ENCODE assay signal across 26 mouse cellular contexts in the genomic region with DNA sequence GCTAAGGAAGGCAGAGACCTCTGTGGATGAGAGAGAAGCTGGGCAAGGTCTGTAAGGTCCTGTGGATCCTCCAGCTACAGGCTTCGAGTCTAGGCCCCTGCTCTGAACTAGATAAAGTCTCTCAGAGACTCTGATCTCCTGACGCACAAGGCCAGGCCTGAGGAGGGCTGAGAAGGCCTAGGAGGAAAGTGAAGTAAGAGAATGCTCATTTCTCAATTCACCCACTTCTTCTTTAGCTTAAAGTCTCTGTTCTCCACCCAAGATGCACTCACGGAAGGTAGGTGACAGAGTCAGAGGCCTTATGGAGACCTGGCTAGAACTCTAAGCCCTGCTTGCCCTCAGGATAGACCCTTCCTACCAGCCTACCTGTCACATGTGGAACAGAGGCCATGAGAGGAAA. TPM values are rescaled to one million over a fixed set of nuclear protein-coding genes. Genes with fewer than 3 reads are reported as not detected.
DNase-seq lines count a peak whose midpoint lies in the region; ATAC-seq and TF ChIP-seq lines count a peak whose summit lies in the region.
"Had no signal": no experiment of that assay in that cellular context is flagged by ENCODE, and none has a peak within 500 bp of the region (broad histone marks: within the 10 kb centered on the region; RNA-seq: fewer than 3 reads in every experiment).

A gene (minus strand): TSS at position 149 of the 400 bp plus-strand sequence.

- TF ChIP-seq EP300 in liver, postnatal 0 days (IDR thresholded peaks at IDR 0.05; ENCODE audit: low read depth), result no peak

- H3K36me3 ChIP-seq in embryonic facial prominence, embryonic 13.5 days, result no peaks in the 10 kb centered on the region
- H3K36me3 ChIP-seq in embryonic facial prominence, embryonic 10.5 days (replicated peaks), result no peaks in the 10 kb centered on the region
- no peaks in the 10 kb centered on the region for H3K36me3 ChIP-seq in liver, postnatal 0 days (replicated peaks; ENCODE audit: insufficient read depth, low read length)
- H3K36me3 ChIP-seq in liver, embryonic 12.5 days, result no peaks in the 10 kb centered on the region
- H3K36me3 ChIP-seq: forebrain, embryonic 12.5 days; G1E; heart, embryonic 12.5 days; hindbrain, embryonic 10.5 days had no signal

- peak within 1 kb of the TSS; percentile 46; the same call in 1 of the 2 replicates for H3K9ac ChIP-seq in embryonic facial prominence, embryonic 13.5 days
- H3K9ac ChIP-seq in liver, postnatal 0 days (replicated peaks), result 0 out of 2 replicates have a peak within 1 kb of the TSS, but pooled peaks have one; percentile 26
- no peak within 1 kb of the TSS for H3K9ac ChIP-seq in liver, embryonic 12.5 days
- H3K9ac ChIP-seq: forebrain, embryonic 12.5 days; heart, embryonic 12.5 days; hindbrain, embryonic 14.5 days had no signal

- TF ChIP-seq CTCF in liver, postnatal 0 days (IDR thresholded peaks at IDR 0.05; ENCODE audit: low read depth), result no peak

- H3K4me1 ChIP-seq in embryonic facial prominence, embryonic 13.5 days, result no peaks in the 10 kb centered on the region
- no peaks in the 10 kb centered on the region for H3K4me1 ChIP-seq in embryonic facial prominence, embryonic 10.5 days
- no peaks in the 10 kb centered on the region for H3K4me1 ChIP-seq in liver, postnatal 0 days (ENCODE audit: insufficient read depth)
- no peaks in the 10 kb centered on the region for H3K4me1 ChIP-seq in liver, embryonic 12.5 days
- H3K4me1 ChIP-seq: forebrain, embryonic 12.5 days; heart, embryonic 12.5 days; hindbrain, embryonic 10.5 days had no signal

- H3K4me3 ChIP-seq in embryonic facial prominence, embryonic 13.5 days, result no peak within 1 kb of the TSS
- no peak within 1 kb of the TSS for H3K4me3 ChIP-seq in embryonic facial prominence, embryonic 10.5 days
- no peak within 1 kb of the TSS for H3K4me3 ChIP-seq in liver, postnatal 0 days (ENCODE audit: low read depth, low read length)
- H3K4me3 ChIP-seq in liver, embryonic 12.5 days, result no peak within 1 kb of the TSS
- H3K4me3 ChIP-seq: forebrain, embryonic 12.5 days; heart, embryonic 12.5 days; hindbrain, embryonic 10.5 days had no signal

- no peaks in the 10 kb centered on the region for H3K27me3 ChIP-seq in embryonic facial prominence, embryonic 13.5 days
- H3K27me3 ChIP-seq in embryonic facial prominence, embryonic 10.5 days (replicated peaks; ENCODE audit: low read depth, poor library complexity, severe bottlenecking), result no peaks in the 10 kb centered on the region
- no peaks in the 10 kb centered on the region for H3K27me3 ChIP-seq in liver, postnatal 0 days (ENCODE audit: insufficient read depth, low read length)
- no peaks in the 10 kb centered on the region for H3K27me3 ChIP-seq in liver, embryonic 12.5 days (replicated peaks)
- H3K27me3 ChIP-seq: forebrain, embryonic 12.5 days had no signal

- no peak for ATAC-seq in embryonic facial prominence, embryonic 13.5 days (ENCODE audit: insufficient number of reproducible peaks, insufficient read depth, low FRiP score, low TSS enrichment, low read depth)
- ATAC-seq in liver, postnatal 0 days, result no peak
- ATAC-seq in liver, embryonic 12.5 days, result no peak
- ATAC-seq in megakaryocyte, adult 5-6 weeks (ENCODE audit: poor library complexity, severe bottlenecking), result peak; percentile 86
- peak; percentile 53 for ATAC-seq in neutrophil, adult 5-6 weeks (ENCODE audit: extremely low read depth, insufficient number of reproducible peaks, low FRiP score, poor library complexity, severe bottlenecking)
- ATAC-seq: CD4-positive, CD25-positive, alpha-beta regulatory T cell, adult 4 months; forebrain, embryonic 16.5 days had no signal

- no peak for DNase-seq in embryonic facial prominence, embryonic 10.5 days (ENCODE audit: low spot score)
- no peak for DNase-seq in liver, postnatal 0 days
- DNase-seq in layer of hippocampus, adult 9-11 months, result no peak
- DNase-seq: adrenal gland, adult 8-10 months; B cell, adult 2 months; cerebellum, adult 11-12 months; cerebellum, adult 9-11 months; cerebellum, postnatal 36 days; gastrocnemius, postnatal 14 days had no signal

- no peaks in the 10 kb centered on the region for H3K9me3 ChIP-seq in embryonic facial prominence, embryonic 13.5 days
- no peaks in the 10 kb centered on the region; the same call in 1 of the 2 replicates for H3K9me3 ChIP-seq in embryonic facial prominence, embryonic 10.5 days
- no peaks in the 10 kb centered on the region for H3K9me3 ChIP-seq in liver, postnatal 0 days (ENCODE audit: low read length)
- H3K9me3 ChIP-seq in liver, embryonic 12.5 days (replicated peaks), result no peaks in the 10 kb centered on the region
- H3K9me3 ChIP-seq: forebrain, embryonic 12.5 days; G1E had no signal

- 75% methylated on average over 3 of the region's 3 CpGs for WGBS in embryonic facial prominence, embryonic 13.5 days
- WGBS in embryonic facial prominence, embryonic 10.5 days, result 82% methylated on average over 3 of the region's 3 CpGs
- 56% methylated on average over 3 of the region's 3 CpGs for WGBS in liver, postnatal 0 days (ENCODE audit: insufficient replicate concordance)
- whole genome bisulfite sequencing in liver, embryonic 12.5 days (ENCODE audit: insufficient replicate concordance), result 44% methylated on average over 3 of the region's 3 CpGs

- H3K4me2 ChIP-seq in embryonic facial prominence, embryonic 13.5 days, result no peak within 1 kb of the TSS
- peak within 1 kb of the TSS; percentile 30; the same call in 1 of the 2 replicates for H3K4me2 ChIP-seq in liver, postnatal 0 days (ENCODE audit: low read depth, low read length)
- H3K4me2 ChIP-seq in liver, embryonic 12.5 days, result no peak within 1 kb of the TSS
- H3K4me2 ChIP-seq: forebrain, embryonic 12.5 days; heart, embryonic 12.5 days; hindbrain, embryonic 14.5 days had no signal

- no peak within 1 kb of the TSS for H3K27ac ChIP-seq in embryonic facial prominence, embryonic 13.5 days
- H3K27ac ChIP-seq in embryonic facial prominence, embryonic 10.5 days (replicated peaks), result no peak within 1 kb of the TSS
- peak within 1 kb of the TSS; percentile 49 for H3K27ac ChIP-seq in liver, postnatal 0 days (ENCODE audit: low read depth)
- H3K27ac ChIP-seq in liver, embryonic 12.5 days, result no peak within 1 kb of the TSS
- H3K27ac ChIP-seq: forebrain, embryonic 12.5 days; hindbrain, embryonic 10.5 days; hindbrain, embryonic 14.5 days had no signal

RNA-seq across cellular contexts. Expression of the gene that starts here (rescaled TPM):
- not detected in 2 replicates for polyA plus RNA-seq in embryonic facial prominence, embryonic 13.5 days (2015; fragmentation: Nextera tagmentation; extraction: Ambion mirVana)
- not detected in 2 replicates for polyA plus RNA-seq in embryonic facial prominence, embryonic 10.5 days (2016; fragmentation: Nextera tagmentation; extraction: Ambion mirVana)
- polyA plus RNA-seq in liver, postnatal 0 days (2015; fragmentation: Nextera tagmentation; extraction: Ambion mirVana), result 1.1 and 1.4 TPM in 2 replicates
- 0.11 TPM in 1 of 2 replicates, not detected in the other for polyA plus RNA-seq in liver, embryonic 12.5 days (2016; fragmentation: Nextera tagmentation; extraction: Ambion mirVana)
- 9.9 and 12.1 TPM in 2 replicates for total RNA-seq in megakaryocyte, adult 5-6 weeks (2015)
- total RNA-seq in megakaryocyte, adult 5-6 weeks (2017), result 19.1 and 19.9 TPM in 2 replicates
- total RNA-seq in neutrophil, adult 5-6 weeks (2017), result 31.7 and 33.5 TPM in 2 replicates
- total RNA-seq: gastrocnemius, adult 18-20 months; heart, adult 8-10 months; heart, postnatal 25 days had no signal
- polyA plus RNA-seq: CD4-positive, CD25-positive, alpha-beta regulatory T cell, adult 4 months; embryonic facial prominence, embryonic 11.5 days; forebrain, embryonic 12.5 days; forebrain, embryonic 16.5 days; G1E; gonadal fat pad, adult 2 months; heart, embryonic 12.5 days; heart, embryonic 16.5 days; hindbrain, embryonic 10.5 days; hindbrain, embryonic 14.5 days had no signal

Comparison
In these comparisons a context has a peak if more than half of its experiments do, and no peak if none do; other contexts are left out.
1. ATAC-seq: peak in megakaryocyte, adult 5-6 weeks (single experiment) and neutrophil, adult 5-6 weeks (single experiment); none in embryonic facial prominence, embryonic 13.5 days (single experiment), liver, postnatal 0 days (single experiment) and liver, embryonic 12.5 days (single experiment).